In genomic region chr15:82947431-82947830, GRCm38 (mm10) we compare ENCODE assay signal across 18 mouse cellular contexts. TPM values are rescaled to one million over a fixed set of nuclear protein-coding genes. Genes with fewer than 3 reads are reported as not detected.
DNase-seq lines count a peak whose midpoint lies in the region; ATAC-seq and TF ChIP-seq lines count a peak whose summit lies in the region.
"Had no signal": no experiment of that assay in that cellular context is flagged by ENCODE, and none has a peak within 500 bp of the region (broad histone marks: within the 10 kb centered on the region; RNA-seq: fewer than 3 reads in every experiment).

No protein-coding gene starts in this region.

- peaks cover 16% of the 10 kb centered on the region for H3K27me3 ChIP-seq in kidney, embryonic 14.5 days (ENCODE audit: control insufficient read depth, insufficient read depth, low read length)
- H3K27me3 ChIP-seq: forebrain, embryonic 13.5 days had no signal

- H3K9ac ChIP-seq in kidney, embryonic 14.5 days (ENCODE audit: low read depth, low read length), result no peak overlapping the region
- H3K9ac ChIP-seq: hindbrain, embryonic 12.5 days; liver, embryonic 14.5 days; lung, embryonic 15.5 days; stomach, embryonic 15.5 days had no signal

- peak; percentile 57 for DNase-seq in kidney, postnatal 10 days
- peak; percentile 51 for DNase-seq in brain, embryonic 14.5 days (ENCODE audit: low read depth)
- DNase-seq in cerebellum, adult 11-12 months, result peak; percentile 86
- DNase-seq in cerebellum, postnatal 14 days, result peak; percentile 71 to 74
- no peak for DNase-seq in layer of hippocampus, adult 9-11 months
- DNase-seq in left cerebral cortex, adult 2 months (ENCODE audit: extremely low spot score in 1 of 2, low spot score in 2 of 2), result no peak
- DNase-seq: adrenal gland, adult 2 months; gastrocnemius, postnatal 36 days; kidney, adult 8-10 months; spleen, adult 18-20 months had no signal

- no peak overlapping the region for H3K27ac ChIP-seq in kidney, embryonic 14.5 days (ENCODE audit: low read depth, low read length)
- H3K27ac ChIP-seq in left cerebral cortex, adult 2 months, result no peak overlapping the region
- H3K27ac ChIP-seq: forebrain, embryonic 13.5 days; hindbrain, embryonic 12.5 days; liver, embryonic 14.5 days; lung, embryonic 15.5 days; stomach, embryonic 15.5 days had no signal

- ATAC-seq in kidney, embryonic 14.5 days (ENCODE audit: low FRiP score, low TSS enrichment), result no peak
- ATAC-seq: forebrain, embryonic 13.5 days; inflammation-experienced regulatory T-cells, adult 6 months had no signal

- no peak for TF ChIP-seq POLR2A in brain, embryonic 14.5 days (IDR thresholded peaks at IDR 0.05; ENCODE audit: borderline replicate concordance, extremely low read depth, insufficient read depth, insufficient read length, poor library complexity, severe bottlenecking)

- no peak for TF ChIP-seq CTCF in brain, embryonic 14.5 days (IDR thresholded peaks at IDR 0.05; ENCODE audit: borderline replicate concordance, extremely low read depth, insufficient read depth, insufficient read length)
- TF ChIP-seq CTCF in left cerebral cortex, adult 2 months (IDR thresholded peaks at IDR 0.05), result no peak

- 54% methylated on average over 5 of the region's 5 CpGs for WGBS in kidney, embryonic 14.5 days

- H3K4me1 ChIP-seq in kidney, embryonic 14.5 days (ENCODE audit: control insufficient read depth, insufficient read depth, low read length), result peaks cover 19% of the 10 kb centered on the region; the same call in 1 of the 2 replicates

- H3K4me3 ChIP-seq in kidney, embryonic 14.5 days (ENCODE audit: low read length), result no peak overlapping the region
- no peak overlapping the region for H3K4me3 ChIP-seq in left cerebral cortex, adult 2 months
- H3K4me3 ChIP-seq: forebrain, embryonic 13.5 days; hindbrain, embryonic 12.5 days; lung, embryonic 15.5 days; stomach, embryonic 15.5 days had no signal

- intact Hi-C loops in left cerebral cortex, adult 2 months (cut with DNase I), result no loop called here

- H3K4me2 ChIP-seq in kidney, embryonic 14.5 days (replicated peaks; ENCODE audit: low read depth, low read length), result no peak overlapping the region
- H3K4me2 ChIP-seq: forebrain, embryonic 13.5 days; hindbrain, embryonic 12.5 days; lung, embryonic 15.5 days; midbrain, embryonic 11.5 days; stomach, embryonic 15.5 days had no signal

- H3K9me3 ChIP-seq in kidney, embryonic 14.5 days (ENCODE audit: control insufficient read depth, low read length), result no peaks in the 10 kb centered on the region
- H3K9me3 ChIP-seq: forebrain, embryonic 13.5 days; hindbrain, embryonic 12.5 days; lung, embryonic 15.5 days; stomach, embryonic 15.5 days had no signal

- no peaks in the 10 kb centered on the region for H3K36me3 ChIP-seq in kidney, embryonic 14.5 days (ENCODE audit: control insufficient read depth, insufficient read depth, low read length)
- H3K36me3 ChIP-seq: hindbrain, embryonic 12.5 days; lung, embryonic 15.5 days; stomach, embryonic 15.5 days had no signal

RNA-seq across cellular contexts. Expression of gene Tcf20, which starts 40.2 kb away (rescaled TPM):
- polyA plus RNA-seq in kidney, embryonic 14.5 days (2014; fragmentation: Nextera tagmentation; extraction: Ambion mirVana), result 7.1 and 11.6 TPM in 2 replicates
- 34.0 and 46.8 TPM in 2 replicates for polyA plus RNA-seq in brain, embryonic 14.5 days (2012; rRNA removed)
- 100 to 1,000 TPM; 231 to 245 TPM for total RNA-seq in left cerebral cortex, adult 2 months (2021)

Comparison
In these comparisons a context has a peak if more than half of its experiments do, and no peak if none do; other contexts are left out.
1. DNase-seq: peak in kidney, postnatal 10 days (single experiment), brain, embryonic 14.5 days (single experiment), cerebellum, adult 11-12 months (single experiment) and cerebellum, postnatal 14 days (2 of 2); none in layer of hippocampus, adult 9-11 months (single experiment) and left cerebral cortex, adult 2 months (0 of 2).